Mouse (Mus musculus): ENCODE measurements at regions not wholly inside any gene's neighbourhood (a gene's known extent, or its start where the extent isn't known, plus 50 kb on each side); places are given as distances from the start of the nearest gene placed in this dataset.

GRCm38 (mm10) chr14:66534671-66535070 lies 525.7 kb upstream of the Gulo start:
- no peaks in the 10 kb centered on the region for H3K27me3 ChIP-seq (ENCODE audit: control insufficient read depth, insufficient read depth, low read length)
- DNase-seq (ENCODE audit: low spot score, missing footprints) (no peak), ATAC-seq (ENCODE audit: low FRiP score) (no peak)
- no peak overlapping the region for H3K4me2 ChIP-seq
- H3K36me3 ChIP-seq (ENCODE audit: control insufficient read depth, insufficient read depth, low read length), result no peaks in the 10 kb centered on the region
- H3K9me3 ChIP-seq (ENCODE audit: control insufficient read depth, low read length), result no peaks in the 10 kb centered on the region
- H3K9ac ChIP-seq (ENCODE audit: low read length), result no peak overlapping the region
- H3K4me3 ChIP-seq (ENCODE audit: low read depth, low read length), result no peak overlapping the region
- WGBS, result 61% methylated on average over 1 of the region's 1 CpGs
- no peak overlapping the region for H3K27ac ChIP-seq (ENCODE audit: low read depth, low read length)
- no peaks in the 10 kb centered on the region for H3K4me1 ChIP-seq (ENCODE audit: control insufficient read depth, insufficient read depth, low read length)

DNA sequence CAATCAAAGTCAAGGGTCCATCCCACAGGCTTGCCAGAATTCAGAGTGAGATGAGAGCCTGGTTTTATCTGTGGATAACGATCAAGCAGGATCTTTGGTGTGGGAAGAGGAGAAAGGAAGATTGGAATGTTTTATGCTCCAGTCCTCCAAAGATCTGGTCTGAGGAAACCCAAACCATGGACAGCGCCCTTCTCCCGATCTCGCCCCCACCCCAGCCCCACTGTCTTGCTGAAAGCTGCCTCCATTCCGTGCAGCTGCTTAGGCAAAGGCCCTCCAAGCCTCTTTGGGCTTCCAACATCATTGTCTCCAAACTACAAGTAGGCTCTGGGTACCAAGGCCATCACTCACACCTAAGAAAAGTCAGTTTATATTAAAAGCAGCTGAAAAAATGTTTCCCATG lies 519.1 kb upstream of the Gulo start:
- Histone ChIP-seq H3K9me3 (ENCODE audit: control insufficient read depth, low read length) (no peaks in the 10 kb centered on the region), H3K36me3 (ENCODE audit: control insufficient read depth, insufficient read depth, low read length) (no peaks in the 10 kb centered on the region), H3K4me2 (no peak overlapping the region), H3K4me3 (ENCODE audit: low read depth, low read length) (no peak overlapping the region), H3K27ac (ENCODE audit: low read depth, low read length) (no peak overlapping the region), H3K27me3 (ENCODE audit: control insufficient read depth, insufficient read depth, low read length) (no peaks in the 10 kb centered on the region), H3K9ac (ENCODE audit: low read length) (no peak overlapping the region), H3K4me1 (ENCODE audit: control insufficient read depth, insufficient read depth, low read length) (no peaks in the 10 kb centered on the region)
- 41% methylated on average over 5 of the region's 5 CpGs for WGBS
- ATAC-seq (ENCODE audit: low FRiP score), result no peak
- no peak for DNase-seq (ENCODE audit: low spot score, missing footprints)

DNA sequence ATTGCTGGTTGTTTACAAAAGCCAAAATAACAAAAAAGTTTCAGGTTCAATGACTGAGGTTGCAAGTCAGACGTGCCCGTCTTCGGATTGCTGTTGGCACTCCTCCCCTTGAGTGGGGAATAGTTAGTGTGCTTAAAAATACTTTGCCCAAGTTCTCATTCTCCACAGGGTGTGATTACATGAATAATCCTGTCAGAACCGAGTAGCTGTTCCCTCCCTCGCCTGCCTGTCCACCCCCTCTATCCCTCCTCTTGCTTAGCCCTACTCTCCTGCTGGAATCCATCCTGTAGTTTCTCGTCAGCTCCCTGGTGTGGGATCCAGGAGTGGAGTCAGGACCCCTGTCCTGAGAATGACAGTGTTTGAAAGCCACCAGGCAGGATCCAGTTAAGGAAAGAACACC lies 518.1 kb upstream of the Gulo start:
- Histone ChIP-seq H3K27me3 (ENCODE audit: control insufficient read depth, insufficient read depth, low read length) (no peaks in the 10 kb centered on the region), H3K4me3 (ENCODE audit: low read depth, low read length) (no peak overlapping the region), H3K27ac (ENCODE audit: low read depth, low read length) (no peak overlapping the region), H3K9me3 (ENCODE audit: control insufficient read depth, low read length) (no peaks in the 10 kb centered on the region), H3K36me3 (ENCODE audit: control insufficient read depth, insufficient read depth, low read length) (no peaks in the 10 kb centered on the region), H3K4me1 (ENCODE audit: control insufficient read depth, insufficient read depth, low read length) (peaks cover 3% of the 10 kb centered on the region; the same call in 1 of the 2 replicates), H3K4me2 (no peak overlapping the region), H3K9ac (ENCODE audit: low read length) (no peak overlapping the region)
- DNase-seq (ENCODE audit: low spot score, missing footprints) (no peak), ATAC-seq (ENCODE audit: low FRiP score) (no peak)
- WGBS, result 73% methylated on average over 6 of the region's 6 CpGs

DNA sequence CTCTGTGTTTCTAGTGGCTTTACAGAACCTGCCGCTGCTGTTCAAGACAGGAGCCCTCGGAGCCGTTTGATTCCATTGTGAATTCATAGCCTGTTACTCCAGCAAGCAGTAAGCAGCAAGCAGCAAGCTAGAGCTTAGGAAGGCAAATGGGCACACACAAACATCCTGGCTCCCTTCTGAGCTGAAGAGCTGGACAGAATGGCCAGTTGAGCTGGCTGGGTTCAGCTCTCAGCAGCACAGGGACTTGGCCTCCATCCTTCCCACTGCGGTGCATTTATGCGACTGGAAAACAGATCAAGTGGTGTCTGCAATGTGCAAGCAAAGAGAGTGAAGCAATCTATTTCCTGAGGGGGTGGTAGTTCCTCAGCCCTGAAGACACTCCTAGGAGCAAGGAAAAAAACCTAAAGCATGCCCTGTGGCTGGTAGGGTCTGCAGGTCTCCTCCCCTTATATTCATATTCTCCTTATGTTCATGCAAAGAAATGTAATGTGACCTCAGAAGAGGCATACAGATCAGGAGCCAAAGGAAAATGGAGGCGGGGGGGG lies 513.9 kb upstream of the Gulo start:
- Histone ChIP-seq H3K27me3 (ENCODE audit: control insufficient read depth, insufficient read depth, low read length) (no peaks in the 10 kb centered on the region), H3K9ac (ENCODE audit: low read length) (no peak overlapping the region), H3K36me3 (ENCODE audit: control insufficient read depth, insufficient read depth, low read length) (no peaks in the 10 kb centered on the region), H3K9me3 (ENCODE audit: control insufficient read depth, low read length) (no peaks in the 10 kb centered on the region), H3K27ac (ENCODE audit: low read depth, low read length) (no peak overlapping the region), H3K4me2 (no peak overlapping the region), H3K4me1 (ENCODE audit: control insufficient read depth, insufficient read depth, low read length) (peaks cover 3% of the 10 kb centered on the region; the same call in 1 of the 2 replicates), H3K4me3 (ENCODE audit: low read depth, low read length) (no peak overlapping the region)
- no peak for ATAC-seq (ENCODE audit: low FRiP score)
- 80% methylated on average over 6 of the region's 6 CpGs for WGBS
- no peak for DNase-seq (ENCODE audit: low spot score, missing footprints)

DNA sequence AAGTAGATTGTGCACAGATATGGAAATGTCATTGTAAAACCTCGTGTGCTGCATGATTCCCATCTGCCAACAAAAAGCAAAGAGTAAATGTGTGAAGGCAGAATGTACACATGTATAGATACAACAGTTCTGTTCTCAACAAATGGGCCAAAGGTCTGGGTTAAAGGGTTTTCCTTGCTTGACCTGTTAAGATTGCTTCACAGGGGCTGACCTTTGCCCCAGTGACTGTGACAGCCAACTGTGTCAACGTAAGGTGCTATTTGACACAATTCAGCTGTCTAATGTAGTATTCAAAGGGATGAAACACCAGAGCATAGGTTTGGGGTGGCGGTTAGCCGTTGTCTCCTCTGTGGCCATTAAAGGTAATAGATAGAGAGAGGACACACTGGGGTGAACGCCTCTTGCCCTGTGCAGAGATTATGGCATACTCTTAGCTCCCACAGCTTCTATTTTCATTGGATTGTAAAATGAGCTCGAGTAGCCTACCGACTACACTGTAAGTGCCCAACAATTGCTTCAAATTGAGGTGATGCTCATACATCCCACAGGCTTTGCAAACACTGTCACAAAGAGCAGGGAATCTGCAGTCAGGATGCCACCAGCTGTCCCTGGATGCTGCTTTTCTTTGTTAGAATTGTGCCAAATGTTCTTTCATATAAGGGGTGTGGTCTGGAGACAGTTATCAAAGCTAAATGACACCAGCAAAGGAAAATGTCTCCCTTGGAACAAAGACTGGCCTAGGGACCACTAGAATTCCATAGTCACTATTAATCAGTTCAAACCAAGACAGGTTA lies 513.0 kb upstream of the Gulo start:
- H3K4me1 ChIP-seq (ENCODE audit: control insufficient read depth, insufficient read depth, low read length), result peaks cover 3% of the 10 kb centered on the region; the same call in 1 of the 2 replicates
- no peak overlapping the region for H3K4me3 ChIP-seq (ENCODE audit: low read depth, low read length)
- ATAC-seq (ENCODE audit: low FRiP score), result no peak
- WGBS, result 60% methylated on average over 7 of the region's 7 CpGs
- no peak overlapping the region for H3K9ac ChIP-seq (ENCODE audit: low read length)
- no peaks in the 10 kb centered on the region for H3K36me3 ChIP-seq (ENCODE audit: control insufficient read depth, insufficient read depth, low read length)
- no peaks in the 10 kb centered on the region for H3K9me3 ChIP-seq (ENCODE audit: control insufficient read depth, low read length)
- no peaks in the 10 kb centered on the region for H3K27me3 ChIP-seq (ENCODE audit: control insufficient read depth, insufficient read depth, low read length)
- no peak overlapping the region for H3K4me2 ChIP-seq
- no peak for DNase-seq (ENCODE audit: low spot score, missing footprints)
- H3K27ac ChIP-seq (ENCODE audit: low read depth, low read length), result no peak overlapping the region

GRCm38 (mm10) chr14:66516770-66517169 lies 507.8 kb upstream of the Gulo start:
- Histone ChIP-seq H3K4me1 (ENCODE audit: control insufficient read depth, insufficient read depth, low read length) (no peaks in the 10 kb centered on the region), H3K9me3 (ENCODE audit: control insufficient read depth, low read length) (no peaks in the 10 kb centered on the region), H3K36me3 (ENCODE audit: control insufficient read depth, insufficient read depth, low read length) (no peaks in the 10 kb centered on the region), H3K4me3 (ENCODE audit: low read depth, low read length) (no peak overlapping the region), H3K27ac (ENCODE audit: low read depth, low read length) (no peak overlapping the region), H3K9ac (ENCODE audit: low read length) (no peak overlapping the region), H3K27me3 (ENCODE audit: control insufficient read depth, insufficient read depth, low read length) (no peaks in the 10 kb centered on the region), H3K4me2 (no peak overlapping the region)
- 91% methylated on average over 3 of the region's 3 CpGs for WGBS
- DNase-seq (ENCODE audit: low spot score, missing footprints), result peak; percentile 26
- ATAC-seq (ENCODE audit: low FRiP score), result no peak

GRCm38 (mm10) chr14:66510750-66511149 lies 501.7 kb upstream of the Gulo start:
- DNase-seq (ENCODE audit: low spot score, missing footprints), result peak; percentile 85
- Histone ChIP-seq H3K27me3 (ENCODE audit: control insufficient read depth, insufficient read depth, low read length) (no peaks in the 10 kb centered on the region), H3K4me2 (no peak overlapping the region), H3K4me1 (ENCODE audit: control insufficient read depth, insufficient read depth, low read length) (no peaks in the 10 kb centered on the region; the same call in 1 of the 2 replicates), H3K9me3 (ENCODE audit: control insufficient read depth, low read length) (no peaks in the 10 kb centered on the region), H3K36me3 (ENCODE audit: control insufficient read depth, insufficient read depth, low read length) (no peaks in the 10 kb centered on the region), H3K27ac (ENCODE audit: low read depth, low read length) (no peak overlapping the region), H3K4me3 (ENCODE audit: low read depth, low read length) (no peak overlapping the region), H3K9ac (ENCODE audit: low read length) (no peak overlapping the region)
- no peak for ATAC-seq (ENCODE audit: low FRiP score)
- 70% methylated on average over 5 of the region's 5 CpGs for WGBS

DNA sequence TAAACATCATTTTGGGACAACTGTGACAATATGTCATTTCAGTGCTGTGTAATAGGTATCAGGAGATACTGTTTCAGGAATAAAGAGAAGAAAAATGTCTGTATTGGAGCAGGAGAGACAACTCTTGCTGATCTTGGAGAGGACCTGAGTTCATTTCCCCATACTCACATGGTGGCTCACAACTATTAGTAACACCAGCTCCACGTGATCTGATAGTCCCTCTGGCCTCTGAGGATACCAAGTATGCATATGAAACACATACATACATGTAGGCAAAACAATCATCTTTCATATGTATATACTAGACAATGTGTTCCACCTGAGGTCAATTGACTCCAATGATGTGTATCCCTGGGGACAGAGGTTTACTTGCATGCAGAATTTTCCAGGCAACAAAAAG lies 501.2 kb upstream of the Gulo start:
- Histone ChIP-seq H3K4me2 (no peak overlapping the region), H3K36me3 (ENCODE audit: control insufficient read depth, insufficient read depth, low read length) (no peaks in the 10 kb centered on the region), H3K4me3 (ENCODE audit: low read depth, low read length) (no peak overlapping the region), H3K4me1 (ENCODE audit: control insufficient read depth, insufficient read depth, low read length) (no peaks in the 10 kb centered on the region; the same call in 1 of the 2 replicates), H3K27me3 (ENCODE audit: control insufficient read depth, insufficient read depth, low read length) (no peaks in the 10 kb centered on the region), H3K27ac (ENCODE audit: low read depth, low read length) (no peak overlapping the region), H3K9me3 (ENCODE audit: control insufficient read depth, low read length) (no peaks in the 10 kb centered on the region), H3K9ac (ENCODE audit: low read length) (no peak overlapping the region)
- 57% methylated on average over 1 of the region's 1 CpGs for WGBS
- no peak for ATAC-seq (ENCODE audit: low FRiP score)
- peak; percentile 80 for DNase-seq (ENCODE audit: low spot score, missing footprints)

GRCm38 (mm10) chr14:66509706-66510105 lies 500.7 kb upstream of the Gulo start:
- WGBS, result 92% methylated on average over 7 of the region's 7 CpGs
- ATAC-seq (ENCODE audit: low FRiP score), result no peak

More at GRCm38 (mm10) chr14:66509706-66510105, 500.7 kb upstream of the Gulo start:
- no peaks in the 10 kb centered on the region for H3K9me3 ChIP-seq (ENCODE audit: control insufficient read depth, low read length)
- no peaks in the 10 kb centered on the region for H3K36me3 ChIP-seq (ENCODE audit: control insufficient read depth, insufficient read depth, low read length)
- no peak overlapping the region for H3K4me3 ChIP-seq (ENCODE audit: low read depth, low read length)
- DNase-seq (ENCODE audit: low spot score, missing footprints), result no peak
- H3K4me1 ChIP-seq (ENCODE audit: control insufficient read depth, insufficient read depth, low read length), result no peaks in the 10 kb centered on the region; the same call in 1 of the 2 replicates
- H3K27ac ChIP-seq (ENCODE audit: low read depth, low read length), result no peak overlapping the region
- no peaks in the 10 kb centered on the region for H3K27me3 ChIP-seq (ENCODE audit: control insufficient read depth, insufficient read depth, low read length)
- no peak overlapping the region for H3K9ac ChIP-seq (ENCODE audit: low read length)
- H3K4me2 ChIP-seq, result no peak overlapping the region

Data from midbrain, embryonic 11.5 days (tissue).